ENCODE assay signal across 25 mouse cellular contexts in genomic region chr10:19901992-19902391, GRCm38 (mm10). TPM values are rescaled to one million over a fixed set of nuclear protein-coding genes. Genes with fewer than 3 reads are reported as not detected.
DNase-seq lines count a peak whose midpoint lies in the region; ATAC-seq and TF ChIP-seq lines count a peak whose summit lies in the region.
"Had no signal": no experiment of that assay in that cellular context is flagged by ENCODE, and none has a peak within 500 bp of the region (broad histone marks: within the 10 kb centered on the region; RNA-seq: fewer than 3 reads in every experiment).

No protein-coding gene starts in this region.

- intact Hi-C loops in heart, postnatal 14 days (cut with DNase I) = no loop called here

- 26% methylated on average over 7 of the region's 7 CpGs for WGBS in liver, adult 2 months
- 76% methylated on average over 7 of the region's 7 CpGs for WGBS in liver, embryonic 11.5 days
- 56% methylated on average over 7 of the region's 7 CpGs for WGBS in liver, postnatal 0 days (ENCODE audit: insufficient replicate concordance)
- 88% methylated on average over 7 of the region's 7 CpGs for WGBS in cerebellum, adult 2 months

- no peak for ATAC-seq in liver, embryonic 11.5 days (replicated peaks; ENCODE audit: low FRiP score)
- peak; percentile 57 for ATAC-seq in liver, postnatal 0 days
- ATAC-seq: forebrain, embryonic 14.5 days; forebrain, embryonic 16.5 days had no signal

- peak; percentile 70 for DNase-seq in heart, adult 11 months
- DNase-seq in heart, postnatal 14 days = no peak
- DNase-seq in liver, adult 2 months (ENCODE audit: extremely low read depth, low read depth, low spot score) = peak; percentile 77
- no peak for DNase-seq in liver, embryonic 11.5 days (ENCODE audit: low spot score)
- no peak for DNase-seq in liver, postnatal 0 days
- DNase-seq in liver = no peak
- peak; percentile 30 for DNase-seq in naive thymus-derived CD4-positive, alpha-beta T cell, adult 2 months (ENCODE audit: low read depth)
- no peak for DNase-seq in cerebellum, adult 2 months
- DNase-seq: adrenal gland, adult 8-10 months; adrenal gland, postnatal 14 days; cerebellum, adult 11-12 months; cerebellum, adult 8-10 months; cerebellum, adult 9-11 months; cerebellum, postnatal 14 days; cerebellum, postnatal 36 days; embryo, embryonic 11 days had no signal

- H3K36me3 ChIP-seq in liver, adult 2 months (ENCODE audit: control insufficient read depth, insufficient read depth, low read length) = peaks cover 10% of the 10 kb centered on the region
- no peaks in the 10 kb centered on the region; the same call in 1 of the 2 replicates for H3K36me3 ChIP-seq in liver, embryonic 11.5 days (ENCODE audit: control insufficient read depth, insufficient read depth, low read length)
- 0 out of 2 replicates have a peak, but pooled peaks cover 21% of the 10 kb centered on the region for H3K36me3 ChIP-seq in liver, postnatal 0 days (replicated peaks; ENCODE audit: insufficient read depth, low read length)
- H3K36me3 ChIP-seq: forebrain, embryonic 12.5 days had no signal

- TF ChIP-seq CTCF in liver, adult 2 months (IDR thresholded peaks at IDR 0.05; ENCODE audit: low read depth, low read length) = no peak
- TF ChIP-seq CTCF in liver, postnatal 0 days (IDR thresholded peaks at IDR 0.05; ENCODE audit: low read depth) = no peak
- no peak for TF ChIP-seq CTCF in cerebellum, adult 2 months (IDR thresholded peaks at IDR 0.05; ENCODE audit: borderline replicate concordance, insufficient read depth, low read depth, low read length)

- H3K9ac ChIP-seq in liver, adult 2 months (ENCODE audit: low read depth, low read length) = no peak overlapping the region
- H3K9ac ChIP-seq in liver, embryonic 11.5 days (ENCODE audit: low read depth, low read length) = no peak overlapping the region
- H3K9ac ChIP-seq in liver, postnatal 0 days (replicated peaks) = no peak overlapping the region
- H3K9ac ChIP-seq: embryonic facial prominence, embryonic 13.5 days; embryonic facial prominence, embryonic 15.5 days; forebrain, embryonic 12.5 days had no signal

- no peaks in the 10 kb centered on the region for H3K27me3 ChIP-seq in liver, adult 2 months (ENCODE audit: control insufficient read depth, insufficient read depth, low read length)
- H3K27me3 ChIP-seq in liver, embryonic 11.5 days (replicated peaks; ENCODE audit: control insufficient read depth, insufficient read depth, low read length) = no peaks in the 10 kb centered on the region
- no peaks in the 10 kb centered on the region for H3K27me3 ChIP-seq in liver, postnatal 0 days (ENCODE audit: insufficient read depth, low read length)
- H3K27me3 ChIP-seq in cerebellum, adult 2 months (ENCODE audit: control insufficient read depth, insufficient read depth, low read length) = no peaks in the 10 kb centered on the region
- H3K27me3 ChIP-seq: embryonic facial prominence, embryonic 13.5 days; embryonic facial prominence, embryonic 15.5 days; forebrain, embryonic 12.5 days had no signal

- TF ChIP-seq POLR2A in liver, adult 2 months (IDR thresholded peaks at IDR 0.05; ENCODE audit: extremely low read depth, insufficient read depth, low read length) = no peak
- no peak for TF ChIP-seq POLR2A in cerebellum, adult 2 months (IDR thresholded peaks at IDR 0.05; ENCODE audit: borderline replicate concordance, insufficient read depth, low read length)

- H3K4me1 ChIP-seq in liver, adult 2 months (ENCODE audit: control insufficient read depth, insufficient read depth, low read length) = peaks cover 13% of the 10 kb centered on the region
- no peaks in the 10 kb centered on the region; the same call in 1 of the 2 replicates for H3K4me1 ChIP-seq in liver, embryonic 11.5 days (replicated peaks; ENCODE audit: control insufficient read depth, insufficient read depth, low read length)
- H3K4me1 ChIP-seq in liver, postnatal 0 days (ENCODE audit: insufficient read depth) = peaks cover 5% of the 10 kb centered on the region
- H3K4me1 ChIP-seq in cerebellum, adult 2 months (ENCODE audit: control insufficient read depth, insufficient read depth, low read length) = peaks cover 8% of the 10 kb centered on the region; the same call in 1 of the 2 replicates
- H3K4me1 ChIP-seq: embryonic facial prominence, embryonic 13.5 days; embryonic facial prominence, embryonic 15.5 days; forebrain, embryonic 10.5 days; forebrain, embryonic 12.5 days had no signal

- no peak overlapping the region for H3K4me3 ChIP-seq in liver, adult 2 months (ENCODE audit: insufficient read depth, low read depth, low read length)
- H3K4me3 ChIP-seq in liver, embryonic 11.5 days (ENCODE audit: low read depth, low read length) = no peak overlapping the region
- H3K4me3 ChIP-seq in liver, postnatal 0 days (ENCODE audit: low read depth, low read length) = no peak overlapping the region
- H3K4me3 ChIP-seq in cerebellum, adult 2 months (replicated peaks; ENCODE audit: insufficient read depth, low read depth, low read length) = no peak overlapping the region
- H3K4me3 ChIP-seq: embryonic facial prominence, embryonic 13.5 days; embryonic facial prominence, embryonic 15.5 days; erythroblast, embryonic 14.5 days; forebrain, embryonic 10.5 days; forebrain, embryonic 12.5 days had no signal

- H3K4me2 ChIP-seq in liver, embryonic 11.5 days = no peak overlapping the region
- H3K4me2 ChIP-seq in liver, postnatal 0 days (ENCODE audit: low read depth, low read length) = no peak overlapping the region
- H3K4me2 ChIP-seq: embryonic facial prominence, embryonic 13.5 days; embryonic facial prominence, embryonic 15.5 days; forebrain, embryonic 12.5 days had no signal

- H3K9me3 ChIP-seq in liver, embryonic 11.5 days (ENCODE audit: control insufficient read depth, low read length) = no peaks in the 10 kb centered on the region
- H3K9me3 ChIP-seq in liver, postnatal 0 days (ENCODE audit: low read length) = no peaks in the 10 kb centered on the region
- H3K9me3 ChIP-seq: embryonic facial prominence, embryonic 13.5 days; embryonic facial prominence, embryonic 15.5 days; forebrain, embryonic 10.5 days; forebrain, embryonic 12.5 days had no signal

- no peaks in the 10 kb centered on the region; the same call in 1 of the 2 replicates for H3K79me2 ChIP-seq in liver, adult 2 months (ENCODE audit: control insufficient read depth, insufficient read depth, low read length)

- no peak for TF ChIP-seq EP300 in liver, postnatal 0 days (IDR thresholded peaks at IDR 0.05; ENCODE audit: low read depth)

- H3K27ac ChIP-seq in liver, adult 2 months (replicated peaks; ENCODE audit: insufficient read depth, low read depth, low read length) = no peak overlapping the region
- H3K27ac ChIP-seq in liver, embryonic 11.5 days (ENCODE audit: low read depth, low read length) = no peak overlapping the region
- no peak overlapping the region for H3K27ac ChIP-seq in liver, postnatal 0 days (ENCODE audit: low read depth)
- H3K27ac ChIP-seq in cerebellum, adult 2 months (ENCODE audit: insufficient read depth, low read length) = no peak overlapping the region
- H3K27ac ChIP-seq: embryonic facial prominence, embryonic 13.5 days; embryonic facial prominence, embryonic 15.5 days; forebrain, embryonic 10.5 days; forebrain, embryonic 12.5 days had no signal

RNA-seq across cellular contexts. Expression of gene Pex7, which starts 5.5 kb away (rescaled TPM):
- 10 to 100 TPM; 22.9 to 25.9 TPM for total RNA-seq in heart, postnatal 14 days (2021)
- total RNA-seq in liver, adult 2 months (2014; rRNA removed) = 112 and 114 TPM in 2 replicates
- 118 and 129 TPM in 2 replicates for polyA plus RNA-seq in liver, adult 2 months (2012; rRNA removed)
- 40.8 and 43.8 TPM in 2 replicates for polyA plus RNA-seq in liver, embryonic 11.5 days (2014; fragmentation: Nextera tagmentation; extraction: Ambion mirVana)
- polyA plus RNA-seq in liver, postnatal 0 days (2015; fragmentation: Nextera tagmentation; extraction: Ambion mirVana) = 51.4 and 58.5 TPM in 2 replicates
- 38.8 and 39.8 TPM in 2 replicates for polyA plus RNA-seq in cerebellum, adult 2 months (2012; rRNA removed)

RNA-seq across cellular contexts. Expression of gene Map3k5, which starts 32.3 kb away (rescaled TPM):
- total RNA-seq in heart, postnatal 14 days (2021) = 10 to 100 TPM; 30.0 to 38.9 TPM
- total RNA-seq in liver, adult 2 months (2014; rRNA removed) = 25.4 and 26.4 TPM in 2 replicates
- 2.8 and 2.9 TPM in 2 replicates for polyA plus RNA-seq in liver, adult 2 months (2012; rRNA removed)
- 1.2 and 1.8 TPM in 2 replicates for polyA plus RNA-seq in liver, embryonic 11.5 days (2014; fragmentation: Nextera tagmentation; extraction: Ambion mirVana)
- 1.1 and 1.4 TPM in 2 replicates for polyA plus RNA-seq in liver, postnatal 0 days (2015; fragmentation: Nextera tagmentation; extraction: Ambion mirVana)
- polyA plus RNA-seq in cerebellum, adult 2 months (2012; rRNA removed) = 12.1 and 14.4 TPM in 2 replicates
- polyA plus RNA-seq: erythroblast, embryonic 14.5 days had no signal

RNA-seq across cellular contexts. Expression of gene Slc35d3, which starts 50.7 kb away (rescaled TPM):
- total RNA-seq in heart, postnatal 14 days (2021) = under 1 TPM in 1 of 2 experiments, not detected in 1; 0.07 TPM
- not detected in 2 replicates for total RNA-seq in liver, adult 2 months (2014; rRNA removed)
- polyA plus RNA-seq in liver, adult 2 months (2012; rRNA removed) = 0.04 TPM in 1 of 2 replicates, not detected in the other
- 11.5 and 12.8 TPM in 2 replicates for polyA plus RNA-seq in liver, embryonic 11.5 days (2014; fragmentation: Nextera tagmentation; extraction: Ambion mirVana)
- polyA plus RNA-seq in liver, postnatal 0 days (2015; fragmentation: Nextera tagmentation; extraction: Ambion mirVana) = 2.3 and 2.7 TPM in 2 replicates
- 2.0 and 2.3 TPM in 2 replicates for polyA plus RNA-seq in cerebellum, adult 2 months (2012; rRNA removed)
- total RNA-seq: MEL had no signal
- polyA plus RNA-seq: C2C12 had no signal

Comparison
In these comparisons a context has a peak if more than half of its experiments do, and no peak if none do; other contexts are left out.
1. DNase-seq: peak in heart, adult 11 months (single experiment), liver, adult 2 months (single experiment) and naive thymus-derived CD4-positive, alpha-beta T cell, adult 2 months (single experiment); none in heart, postnatal 14 days (0 of 2), liver, embryonic 11.5 days (single experiment), liver, postnatal 0 days (single experiment), liver (single experiment) and cerebellum, adult 2 months (0 of 2).